ENCODE assay signal across 8 mouse cellular contexts in the genomic region with DNA sequence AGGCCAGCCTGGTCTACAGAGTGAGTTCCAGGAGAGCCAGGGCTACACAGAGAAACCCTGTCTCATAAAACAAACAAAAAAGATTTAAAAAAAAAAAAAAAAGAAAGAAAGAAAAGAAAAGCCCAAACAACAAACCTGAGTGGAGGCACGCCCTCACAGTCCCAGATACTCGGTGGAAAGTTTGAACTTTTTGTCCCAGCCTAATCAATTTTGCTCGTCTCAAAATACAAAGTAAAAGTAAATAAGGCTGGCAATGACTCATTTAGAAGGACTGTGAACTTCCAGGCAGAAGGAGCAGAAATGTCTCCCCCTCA. TPM values are rescaled to one million over a fixed set of nuclear protein-coding genes. Genes with fewer than 3 reads are reported as not detected.
DNase-seq lines count a peak whose midpoint lies in the region; ATAC-seq and TF ChIP-seq lines count a peak whose summit lies in the region.

No protein-coding gene starts in this region.

- H3K36me3 ChIP-seq in kidney, embryonic 15.5 days = peaks cover 17% of the 10 kb centered on the region
- H3K36me3 ChIP-seq in hindbrain, postnatal 0 days (ENCODE audit: insufficient read depth, low read length) = peaks cover 30% of the 10 kb centered on the region
- peaks cover 11% of the 10 kb centered on the region for H3K36me3 ChIP-seq in midbrain, embryonic 15.5 days (replicated peaks)

- WGBS in kidney, embryonic 15.5 days = 15% methylated on average over 3 of the region's 3 CpGs
- 42% methylated on average over 3 of the region's 3 CpGs for WGBS in hindbrain, postnatal 0 days
- WGBS in midbrain, embryonic 15.5 days = 50% methylated on average over 3 of the region's 3 CpGs

- ATAC-seq in kidney, embryonic 15.5 days (replicated peaks; ENCODE audit: low FRiP score) = no peak
- ATAC-seq in hindbrain, postnatal 0 days = no peak
- no peak for ATAC-seq in midbrain, embryonic 15.5 days (replicated peaks)

- no peaks in the 10 kb centered on the region for H3K9me3 ChIP-seq in kidney, embryonic 15.5 days (replicated peaks)
- H3K9me3 ChIP-seq in hindbrain, postnatal 0 days (ENCODE audit: low read length) = no peaks in the 10 kb centered on the region
- H3K9me3 ChIP-seq in midbrain, embryonic 15.5 days = no peaks in the 10 kb centered on the region

- H3K4me1 ChIP-seq in kidney, embryonic 15.5 days = peaks cover 32% of the 10 kb centered on the region
- H3K4me1 ChIP-seq in cortical plate, adult 2 months (ENCODE audit: control insufficient read depth, insufficient read depth, low read length) = no peaks in the 10 kb centered on the region
- no peaks in the 10 kb centered on the region for H3K4me1 ChIP-seq in hindbrain, postnatal 0 days (ENCODE audit: insufficient read depth, low read length)
- peaks cover 8% of the 10 kb centered on the region for H3K4me1 ChIP-seq in midbrain, embryonic 15.5 days

- DNase-seq in kidney, postnatal 36 days = no peak
- DNase-seq in hindbrain, postnatal 0 days (ENCODE audit: low spot score) = no peak
- no peak for DNase-seq in frontal cortex, postnatal 10 days (ENCODE audit: low spot score in 2 of 2)
- DNase-seq in spleen, postnatal 14 days (ENCODE audit: low spot score in 2 of 2) = no peak
- no peak for DNase-seq in retina, postnatal 1 day

- no peak for TF ChIP-seq POLR2A in cortical plate, adult 2 months (IDR thresholded peaks at IDR 0.05; ENCODE audit: extremely low read depth, insufficient read depth, low read length)

- H3K4me3 ChIP-seq in kidney, embryonic 15.5 days (replicated peaks) = peak overlapping the region; percentile 72
- H3K4me3 ChIP-seq in cortical plate, adult 2 months (ENCODE audit: insufficient read depth, low read length) = peak overlapping the region; percentile 62; the same call in 1 of the 2 replicates
- H3K4me3 ChIP-seq in hindbrain, postnatal 0 days (ENCODE audit: low read length) = peak overlapping the region; percentile 61
- peak overlapping the region; percentile 51 for H3K4me3 ChIP-seq in midbrain, embryonic 15.5 days

- peak overlapping the region; percentile 89 for H3K27ac ChIP-seq in kidney, embryonic 15.5 days
- H3K27ac ChIP-seq in cortical plate, adult 2 months (ENCODE audit: insufficient read depth, low read length) = no peak overlapping the region
- H3K27ac ChIP-seq in hindbrain, postnatal 0 days = peak overlapping the region; percentile 95; the same call in 1 of the 2 replicates
- H3K27ac ChIP-seq in midbrain, embryonic 15.5 days = peak overlapping the region; percentile 90; the same call in 1 of the 2 replicates

- H3K27me3 ChIP-seq in kidney, embryonic 15.5 days = 0 out of 2 replicates have a peak, but pooled peaks cover 6% of the 10 kb centered on the region
- no peaks in the 10 kb centered on the region for H3K27me3 ChIP-seq in hindbrain, postnatal 0 days (ENCODE audit: insufficient read depth, low read length)
- no peaks in the 10 kb centered on the region for H3K27me3 ChIP-seq in midbrain, embryonic 15.5 days (replicated peaks)

- no peak overlapping the region for H3K9ac ChIP-seq in kidney, embryonic 15.5 days
- peak overlapping the region; percentile 80; the same call in 1 of the 2 replicates for H3K9ac ChIP-seq in hindbrain, postnatal 0 days (replicated peaks; ENCODE audit: low read length)
- H3K9ac ChIP-seq in midbrain, embryonic 15.5 days = no peak overlapping the region

- TF ChIP-seq CTCF in cortical plate, adult 2 months (IDR thresholded peaks at IDR 0.05; ENCODE audit: extremely low read depth, insufficient read depth, low read length) = no peak
- TF ChIP-seq CTCF in hindbrain, postnatal 0 days (IDR thresholded peaks at IDR 0.05; ENCODE audit: low read depth) = no peak

- peak overlapping the region; percentile 97 for H3K4me2 ChIP-seq in kidney, embryonic 15.5 days
- peak overlapping the region; percentile 94 for H3K4me2 ChIP-seq in hindbrain, postnatal 0 days (ENCODE audit: low read depth, low read length)
- peak overlapping the region; percentile 98 for H3K4me2 ChIP-seq in midbrain, embryonic 15.5 days

RNA-seq across cellular contexts. Expression of a gene that starts 1.0 kb away (rescaled TPM):
- polyA plus RNA-seq in kidney, embryonic 15.5 days (2015; fragmentation: Nextera tagmentation; extraction: Ambion mirVana) = 15.5 and 19.9 TPM in 2 replicates
- polyA plus RNA-seq in cortical plate, adult 2 months (2012; rRNA removed) = 38.5 and 41.3 TPM in 2 replicates
- 23.7 and 36.3 TPM in 2 replicates for total RNA-seq in hindbrain, postnatal 0 days (2014; rRNA removed)
- polyA plus RNA-seq in hindbrain, postnatal 0 days (2015; fragmentation: Nextera tagmentation; extraction: Ambion mirVana) = 23.8 and 24.0 TPM in 2 replicates
- polyA plus RNA-seq in midbrain, embryonic 15.5 days (2015; fragmentation: Nextera tagmentation; extraction: Ambion mirVana) = 21.6 and 21.7 TPM in 2 replicates

RNA-seq across cellular contexts. Expression of a gene that starts 9.4 kb away (rescaled TPM):
- 11.8 and 13.6 TPM in 2 replicates for polyA plus RNA-seq in kidney, embryonic 15.5 days (2015; fragmentation: Nextera tagmentation; extraction: Ambion mirVana)
- polyA plus RNA-seq in cortical plate, adult 2 months (2012; rRNA removed) = 236 and 238 TPM in 2 replicates
- 199 and 200 TPM in 2 replicates for total RNA-seq in hindbrain, postnatal 0 days (2014; rRNA removed)
- 118 and 122 TPM in 2 replicates for polyA plus RNA-seq in hindbrain, postnatal 0 days (2015; fragmentation: Nextera tagmentation; extraction: Ambion mirVana)
- polyA plus RNA-seq in midbrain, embryonic 15.5 days (2015; fragmentation: Nextera tagmentation; extraction: Ambion mirVana) = 93.3 and 97.6 TPM in 2 replicates

RNA-seq across cellular contexts. Expression of a gene that starts 9.5 kb away (rescaled TPM):
- 1.7 and 2.1 TPM in 2 replicates for polyA plus RNA-seq in kidney, embryonic 15.5 days (2015; fragmentation: Nextera tagmentation; extraction: Ambion mirVana)
- 139 and 142 TPM in 2 replicates for polyA plus RNA-seq in cortical plate, adult 2 months (2012; rRNA removed)
- 25.5 and 39.8 TPM in 2 replicates for total RNA-seq in hindbrain, postnatal 0 days (2014; rRNA removed)
- polyA plus RNA-seq in hindbrain, postnatal 0 days (2015; fragmentation: Nextera tagmentation; extraction: Ambion mirVana) = 45.6 and 49.9 TPM in 2 replicates
- polyA plus RNA-seq in midbrain, embryonic 15.5 days (2015; fragmentation: Nextera tagmentation; extraction: Ambion mirVana) = 5.9 and 6.2 TPM in 2 replicates

RNA-seq across cellular contexts. Expression of a gene that starts 20.4 kb away (rescaled TPM):
- polyA plus RNA-seq in kidney, embryonic 15.5 days (2015; fragmentation: Nextera tagmentation; extraction: Ambion mirVana) = 0.46 and 0.62 TPM in 2 replicates
- 0.42 and 0.45 TPM in 2 replicates for polyA plus RNA-seq in cortical plate, adult 2 months (2012; rRNA removed)
- total RNA-seq in hindbrain, postnatal 0 days (2014; rRNA removed) = 42.3 and 44.9 TPM in 2 replicates
- polyA plus RNA-seq in hindbrain, postnatal 0 days (2015; fragmentation: Nextera tagmentation; extraction: Ambion mirVana) = 7.2 TPM in 2 replicates
- polyA plus RNA-seq in midbrain, embryonic 15.5 days (2015; fragmentation: Nextera tagmentation; extraction: Ambion mirVana) = 15.1 and 15.7 TPM in 2 replicates

RNA-seq across cellular contexts. Expression of a gene that starts 20.7 kb away (rescaled TPM):
- polyA plus RNA-seq in kidney, embryonic 15.5 days (2015; fragmentation: Nextera tagmentation; extraction: Ambion mirVana) = 65.5 and 69.8 TPM in 2 replicates
- polyA plus RNA-seq in cortical plate, adult 2 months (2012; rRNA removed) = 24.2 and 25.2 TPM in 2 replicates
- total RNA-seq in hindbrain, postnatal 0 days (2014; rRNA removed) = 39.9 and 56.5 TPM in 2 replicates
- polyA plus RNA-seq in hindbrain, postnatal 0 days (2015; fragmentation: Nextera tagmentation; extraction: Ambion mirVana) = 99.7 and 102 TPM in 2 replicates
- 99.2 and 112 TPM in 2 replicates for polyA plus RNA-seq in midbrain, embryonic 15.5 days (2015; fragmentation: Nextera tagmentation; extraction: Ambion mirVana)
